Mouse (Mus musculus) gastrocnemius, adult 8-10 months (tissue): ENCODE results near the gene Ift140. TPM values are rescaled to one million over a fixed set of nuclear protein-coding genes. Genes with fewer than 3 reads are reported as not detected.
A peak's percentile ranks its signal among the peaks of the same experiment; 100 is the strongest.
"Not testable (repeated sequence)": the region's sequence is repeated elsewhere in the genome, so short reads cannot be mapped to it uniquely, and the experiment has no call there.

Source experiments
- DNase-seq, 2 experiments: peaks; one replicate each; pipeline ENCODE4 v3.0.0; 2022; ENCODE audit warnings: low spot score in 2 of 2
- total RNA-seq, 4 experiments: library from RNA; stranded (reverse); gene quantifications; 2 replicates each; pipeline ENCODE4 v1.2.4; 2022

The Ift140 gene
- total RNA-seq, 4 experiments from 2014 or later: 1.4 to 2.7 (median 2.3) TPM

GRCm38 (mm10) chr17:25115664-25116432 lies 100.0 kb downstream of the Ift140 start, which contains the start of gene Telo2:
Telo2 (minus strand) TSS chr17:25115967.
- peak; percentile 87 to 90 for DNase-seq

DNA sequence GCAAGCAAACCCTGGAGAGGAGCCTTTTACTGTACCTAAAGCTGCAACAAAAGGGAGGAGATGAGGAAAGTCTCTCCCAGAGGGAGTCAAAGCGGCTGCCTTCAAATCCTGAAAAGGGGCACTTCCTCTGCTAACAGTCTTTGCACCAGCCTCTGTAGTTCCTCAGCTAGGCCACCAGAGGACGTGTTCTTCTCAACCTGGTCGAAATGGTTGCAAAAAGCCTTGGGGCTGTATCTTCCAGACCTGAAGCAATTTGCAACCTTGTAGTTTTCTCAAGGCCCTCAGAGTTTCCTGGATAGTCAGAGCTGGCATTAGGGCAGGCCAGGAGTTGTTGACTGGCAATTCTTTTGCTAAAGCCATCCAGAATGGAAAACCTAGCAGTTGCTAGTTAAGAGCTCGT lies 101.4 kb downstream of the Ift140 start:
- DNase-seq: no peak

DNA sequence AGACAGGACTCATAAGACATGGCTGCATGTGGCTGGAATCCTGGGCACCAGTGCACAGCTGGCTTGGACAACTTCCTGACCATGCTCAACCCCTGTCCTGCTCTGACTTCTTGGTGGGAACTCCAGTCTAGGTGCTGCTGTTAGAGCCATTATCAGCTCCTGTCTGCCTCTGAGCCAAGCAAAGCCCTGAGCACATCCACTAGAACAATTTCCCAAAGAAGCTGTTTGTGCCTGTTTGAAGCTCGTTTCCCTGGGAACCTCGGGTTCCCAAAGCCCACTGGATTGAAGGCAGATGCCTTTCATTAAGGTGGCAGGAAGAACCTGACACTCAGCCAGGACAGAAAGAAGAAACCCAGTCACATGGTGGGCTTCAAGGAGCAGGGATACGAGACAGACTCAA lies 104.5 kb downstream of the Ift140 start, which contains the start of gene Ptx4:
Ptx4 (plus strand) TSS at position 355 of the 400 bp plus-strand sequence.
- no peak for DNase-seq

GRCm38 (mm10) chr17:25123979-25124378 lies 108.1 kb downstream of the Ift140 start:
- no peak for DNase-seq

DNA sequence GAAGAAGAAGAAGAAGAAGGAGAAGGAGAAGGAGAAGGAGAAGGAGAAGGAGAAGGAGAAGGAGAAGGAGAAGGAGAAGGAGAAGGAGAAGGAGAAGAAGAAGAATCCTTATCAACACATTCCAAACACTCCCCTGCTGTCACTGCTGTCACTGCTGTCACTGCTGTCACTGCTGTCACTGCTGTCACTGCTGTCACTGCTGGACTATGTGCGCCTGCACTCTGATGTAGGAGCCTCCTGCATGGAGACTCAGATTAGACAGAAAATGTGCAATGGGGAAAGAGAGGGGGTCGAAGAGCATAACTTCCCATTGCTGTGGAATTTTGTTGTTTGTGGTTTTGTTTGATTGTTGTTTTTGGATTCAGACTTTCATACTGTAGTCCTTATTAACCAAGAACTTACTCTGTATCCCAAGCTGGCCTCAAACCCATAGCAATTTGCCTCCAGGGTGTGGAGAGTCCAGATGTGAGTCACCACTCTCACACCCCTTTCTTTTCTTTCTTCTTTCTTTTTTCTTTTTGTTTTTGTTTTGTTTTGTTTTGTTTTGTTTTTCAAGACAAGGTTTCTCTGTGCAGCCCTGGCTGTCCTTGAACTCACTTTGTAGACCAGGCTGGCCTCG lies 109.7 kb downstream of the Ift140 start:
- DNase-seq: not testable (repeated sequence)

DNA sequence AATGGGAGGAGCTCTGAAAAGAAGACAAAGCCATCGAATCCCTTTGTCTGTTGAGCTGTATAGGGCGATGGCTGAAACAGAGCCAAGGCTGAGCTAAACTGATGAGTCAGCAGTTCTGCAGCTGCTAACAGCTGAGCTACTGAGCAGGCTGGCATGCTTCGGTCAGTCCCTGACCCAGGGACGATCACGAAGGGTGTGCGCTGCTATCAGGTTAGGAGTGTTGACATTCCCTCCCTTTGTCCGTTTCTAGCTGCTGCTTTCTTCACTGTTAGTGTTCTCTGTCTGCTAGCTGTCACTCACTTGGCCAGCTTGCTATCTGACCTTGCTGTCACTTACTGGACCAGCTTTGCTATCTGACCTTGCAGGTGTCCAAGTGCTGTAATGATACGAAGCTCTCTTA lies 111.2 kb downstream of the Ift140 start:
- no peak for DNase-seq

- no peak for DNase-seq
These were observed 111.8 kb downstream of the Ift140 start for GRCm38 (mm10) chr17:25127681-25128080.

DNA sequence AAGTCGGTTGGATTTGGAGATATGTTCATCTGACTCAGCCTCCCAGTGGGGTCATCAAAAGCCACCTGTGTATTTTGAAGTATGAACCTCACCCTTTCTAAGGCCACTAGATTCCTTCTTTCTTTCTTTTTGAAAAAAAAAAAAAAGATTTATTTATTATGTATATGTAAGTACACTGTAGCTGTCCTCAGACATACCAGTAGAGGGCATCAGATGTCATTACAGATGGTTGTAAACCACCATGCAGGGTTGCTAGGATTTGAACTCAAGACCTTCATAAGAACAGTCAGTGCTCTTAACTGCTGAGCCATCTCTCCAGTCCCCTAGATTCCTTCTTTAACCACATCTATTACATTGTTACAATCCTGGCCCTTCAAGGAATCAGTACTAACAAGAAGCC lies 114.2 kb downstream of the Ift140 start:
- no peak for DNase-seq

DNA sequence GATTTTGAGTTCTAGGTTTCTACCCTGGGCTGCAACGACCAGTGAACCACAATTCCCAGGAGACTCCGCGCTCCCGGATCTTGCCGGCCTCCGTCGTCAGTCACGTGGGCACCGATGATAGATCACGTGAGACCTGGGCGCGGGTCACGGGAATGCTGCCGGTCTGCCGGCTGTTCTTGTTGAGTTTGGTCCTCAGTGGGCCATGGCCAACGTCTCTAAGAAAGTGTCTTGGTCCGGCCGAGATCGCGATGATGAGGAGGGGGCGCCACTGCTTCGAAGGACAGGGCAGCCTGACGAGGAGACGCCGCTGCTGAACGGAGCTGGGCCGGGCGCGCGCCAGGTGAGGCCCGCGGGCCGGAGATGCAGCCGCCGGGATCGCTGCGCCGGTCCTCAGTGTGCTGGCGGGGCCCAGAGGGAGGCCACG lies 117.4 kb downstream of the Ift140 start, which contains the start of gene Clcn7:
Clcn7 (plus strand) TSS at position 117 of the 424 bp plus-strand sequence.
- DNase-seq: peak; percentile 87 to 91

DNA sequence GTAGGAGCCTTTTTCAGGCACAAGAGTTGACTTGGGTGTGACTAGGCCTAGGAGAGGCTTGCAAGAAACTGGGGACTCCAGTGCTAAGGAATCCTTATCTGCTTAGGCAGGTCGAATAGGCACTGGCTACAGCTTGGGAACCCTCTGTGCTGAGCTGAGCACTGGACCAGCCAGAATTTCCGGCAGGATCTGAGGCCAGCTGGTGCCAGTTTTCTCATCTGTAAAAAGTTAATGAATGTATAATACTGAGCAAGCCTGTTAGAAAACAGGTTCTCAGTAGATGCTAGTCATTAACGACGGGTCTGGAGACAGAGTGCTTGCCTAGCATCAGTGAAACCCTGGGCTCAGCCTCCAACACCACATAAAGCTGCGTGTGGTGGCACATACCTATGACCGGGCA lies 119.7 kb downstream of the Ift140 start:
- no peak for DNase-seq

- no peak for DNase-seq
These were observed 122.9 kb downstream of the Ift140 start for GRCm38 (mm10) chr17:25138803-25139202.

DNA sequence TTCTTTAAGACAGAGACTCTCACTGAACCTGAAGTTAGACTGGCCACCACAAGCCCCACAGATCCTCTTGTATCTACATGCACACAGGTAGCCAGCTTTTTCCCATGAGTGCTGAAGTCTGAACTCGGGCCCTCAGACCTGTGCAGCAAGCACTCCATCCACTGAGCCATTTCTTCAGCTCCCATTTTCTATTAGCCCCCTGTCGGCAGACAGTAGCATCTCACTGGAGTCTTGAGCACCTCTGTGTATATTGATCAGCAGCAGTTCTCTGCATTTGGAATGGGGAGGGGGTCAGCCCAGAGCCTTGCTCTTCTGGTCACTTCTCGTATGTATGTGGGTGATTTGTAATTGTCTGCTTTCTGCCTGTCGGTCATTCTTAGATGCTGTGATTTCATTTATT lies 124.1 kb downstream of the Ift140 start:
- no peak for DNase-seq

Other genes with a start within 250 kb of the Ift140 start
- not detected for gene Meiob, start 211.8 kb upstream of the Ift140 start, total RNA-seq
- gene Hagh, start 175.9 kb upstream of the Ift140 start, total RNA-seq: 10 to 100 TPM; 64.2 to 71.5 (median 68.6) TPM
- 10 to 100 TPM; 41.7 to 53.2 (median 46.3) TPM for gene Fahd1, start 165.7 kb upstream of the Ift140 start, total RNA-seq
- 1 to 10 TPM; 2.9 to 3.8 (median 3.3) TPM for gene Igfals, start 150.1 kb upstream of the Ift140 start, total RNA-seq
- 10 to 100 TPM; 10.5 to 13.7 (median 11.9) TPM for gene Nubp2, start 129.7 kb upstream of the Ift140 start, total RNA-seq
- gene Spsb3, start 129.4 kb upstream of the Ift140 start, total RNA-seq: 10 to 100 TPM; 31.0 to 38.6 (median 35.4) TPM
- 1 to 10 TPM; 6.6 to 8.7 (median 7.9) TPM for gene Eme2, start 121.0 kb upstream of the Ift140 start, total RNA-seq
- gene Mrps34, start 121.0 kb upstream of the Ift140 start, total RNA-seq: 10 to 100 TPM; 70.5 to 82.3 (median 75.4) TPM
- 10 to 100 TPM; 11.4 to 12.6 (median 12.0) TPM for gene Nme3, start 119.6 kb upstream of the Ift140 start, total RNA-seq
- 10 to 100 TPM; 12.1 to 15.4 (median 13.7) TPM for gene Mapk8ip3, start 79.1 kb upstream of the Ift140 start, total RNA-seq
- gene Jpt2, start 55.4 kb upstream of the Ift140 start, total RNA-seq: 1 to 10 TPM; 5.1 to 8.5 (median 6.9) TPM
- 1 to 10 TPM; 6.2 to 6.9 (median 6.7) TPM for gene Cramp1l, start 297 bp upstream of the Ift140 start, total RNA-seq
- gene Tmem204, start 67.5 kb downstream of the Ift140 start, total RNA-seq: 10 to 100 TPM in 1 of 4 experiments, 1 to 10 TPM in 3; 7.9 to 10.7 (median 8.2) TPM
- 1 to 10 TPM; 4.2 to 8.6 (median 6.0) TPM for gene Telo2, start 99.9 kb downstream of the Ift140 start, total RNA-seq
- gene Ptx4, start 104.7 kb downstream of the Ift140 start, total RNA-seq: 1 to 10 TPM in 1 of 4 experiments, under 1 TPM in 3; 0.58 to 2.4 (median 0.79) TPM
- 10 to 100 TPM; 13.0 to 18.3 (median 16.0) TPM for gene Clcn7, start 117.3 kb downstream of the Ift140 start, total RNA-seq
- gene Ccdc154, start 146.4 kb downstream of the Ift140 start, total RNA-seq: not detected
- gene Gm38655, start 159.4 kb downstream of the Ift140 start, total RNA-seq: not detected
- gene BC003965, start 168.5 kb downstream of the Ift140 start, total RNA-seq: 10 to 100 TPM; 13.8 to 15.5 (median 14.8) TPM
- 1 to 10 TPM; 3.2 to 5.4 (median 4.3) TPM for gene Unkl, start 172.3 kb downstream of the Ift140 start, total RNA-seq
- gene Gnptg, start 224.0 kb downstream of the Ift140 start, total RNA-seq: 10 to 100 TPM; 12.8 to 17.2 (median 14.8) TPM
- gene Tsr3, start 224.1 kb downstream of the Ift140 start, total RNA-seq: 10 to 100 TPM; 14.2 to 19.1 (median 15.6) TPM
- gene Baiap3, start 240.3 kb downstream of the Ift140 start, total RNA-seq: not detected